Mouse (Mus musculus) olfactory bulb, adult 2 months (tissue): Measurements from ENCODE around the gene Ctcf.

ENCODE experiments used
- CTCF ChIP-seq: fragments of 200-500 bp; IDR thresholded peaks from 2 replicates; pipeline ENCODE4 v1.5.1; 2012; ENCODE audit warnings: low read depth, mild to moderate bottlenecking, low read length, moderate library complexity; ENCODE audit not compliant: insufficient read depth
- POLR2A ChIP-seq: fragments of 200-500 bp; IDR thresholded peaks from 2 replicates; pipeline ENCODE4 v1.6.1; 2012; ENCODE audit warnings: mild to moderate bottlenecking, low read depth, low read length, moderate library complexity; ENCODE audit not compliant: insufficient read depth

- TF ChIP-seq CTCF (no peak), POLR2A (no peak)
Observed at GRCm38 (mm10) chr8:105634771-105635458, 1.5 kb upstream of the Ctcf start.
